Mouse (Mus musculus): ENCODE measurements around the gene Tmem267.

GRCm38 (mm10) chr13:119461900-119462595 lies 25.8 kb upstream of the Tmem267 start:
- TF ChIP-seq POLR2A (IDR thresholded peaks at IDR 0.05; ENCODE audit: insufficient read depth, low read depth, low read length) = no peak
- TF ChIP-seq CTCF (IDR thresholded peaks at IDR 0.05; ENCODE audit: insufficient read depth, low read depth, low read length) = no peak

Data from olfactory bulb, adult 2 months (tissue).